Mouse (Mus musculus) liver, embryonic 14.5 days (tissue): ENCODE data around the gene Tom1l2. TPM values are rescaled to one million over a fixed set of nuclear protein-coding genes. Genes with fewer than 3 reads are reported as not detected.

Experiments used
- ATAC-seq: fragments of 200-750 bp; cut with Nextera tagmentation; 2 replicates; pipeline ENCODE4 v1.8.0; 2017; ENCODE audit warnings: moderate number of reproducible peaks, mild to moderate bottlenecking, moderate library complexity; ENCODE audit not compliant: insufficient read depth
- DNase-seq, 3 experiments: peaks; one replicate each; pipeline ENCODE4 v3.0.0-alpha.2; 2012 to 2013; ENCODE audit warnings: low read depth in 3 of 3, low spot score in 3 of 3
- H3K27ac ChIP-seq: fragments of 300-500 bp; sonication (generic); 2 replicates; pipeline ENCODE4 v1.5.1; 2014; ENCODE audit warnings: moderate library complexity, mild to moderate bottlenecking, control low read depth, inconsistent platforms
- H3K27me3 ChIP-seq: fragments of 300-500 bp; sonication (generic); 2 replicates; pipeline ENCODE4 v1.6.1; 2014; ENCODE audit warnings: mild to moderate bottlenecking, low read length, moderate library complexity; ENCODE audit not compliant: control insufficient read depth, insufficient read depth
- H3K36me3 ChIP-seq: fragments of 300-500 bp; sonication (generic); replicated peaks from 2 replicates; pipeline ENCODE4 v1.6.1; 2014; ENCODE audit warnings: low read depth; ENCODE audit not compliant: control insufficient read depth, insufficient read depth
- H3K4me1 ChIP-seq, 2 experiments: fragments of 200-500 bp in 1 of 2; fragments of 300-500 bp in 1 of 2; sonication (generic) in 1 of 2; replicated peaks; 2 replicates each; pipeline ENCODE4 v1.6.1; 2012 to 2014; ENCODE audit warnings: antibody characterized with exemption in 1 of 2, inconsistent platforms in 1 of 2, low read length in 1 of 2; ENCODE audit not compliant: control insufficient read depth in 2 of 2, insufficient read depth in 2 of 2
- H3K4me2 ChIP-seq: fragments of 300-500 bp; sonication (generic); 2 replicates; pipeline ENCODE4 v1.6.1; 2014; ENCODE audit warnings: low read depth, mild to moderate bottlenecking, control low read depth, moderate library complexity
- H3K4me3 ChIP-seq, 2 experiments: fragments of 200-500 bp in 1 of 2; fragments of 300-500 bp in 1 of 2; sonication (generic) in 1 of 2; 2 replicates each; pipeline ENCODE4 v1.5.1; 2012 to 2014; ENCODE audit warnings: low read depth in 2 of 2, low read length in 2 of 2, mild to moderate bottlenecking in 2 of 2, control low read depth in 1 of 2, inconsistent platforms in 1 of 2, moderate library complexity in 1 of 2; ENCODE audit not compliant: insufficient read depth in 1 of 2
- H3K9ac ChIP-seq: fragments of 300-500 bp; sonication (generic); replicated peaks from 2 replicates; pipeline ENCODE4 v1.6.1; 2014; ENCODE audit warnings: mild to moderate bottlenecking, control low read depth, moderate library complexity
- H3K9me3 ChIP-seq: fragments of 300-500 bp; sonication (generic); 2 replicates; pipeline ENCODE4 v1.6.1; 2016; ENCODE audit warnings: low read length, mixed read lengths; ENCODE audit not compliant: control insufficient read depth
- CTCF ChIP-seq: IDR thresholded peaks from 2 replicates; pipeline ENCODE4 v1.5.1; 2016; ENCODE audit warnings: antibody characterized with exemption, low read depth, control low read depth
- EP300 ChIP-seq: IDR thresholded peaks from 2 replicates; pipeline ENCODE4 v1.6.1; 2016; ENCODE audit warnings: antibody characterized with exemption, low read depth
- WGBS: fragments of 180-500 bp; shearing (Covaris S2); extraction: QIAGEN DNeasy Blood & Tissue Kit; methylation state at CpG from one replicate; pipeline ENCODE4 v1.1.7; 2014; ENCODE audit not compliant: insufficient replicate concordance; 5-methylcytosine and 5-hydroxymethylcytosine counted together
- polyA plus RNA-seq, 2 experiments: library from polyadenylated mRNA; depleted of rRNA in 1 of 2; stranded (reverse) in 1 of 2; unstranded in 1 of 2; fragments of >200 nt; fragmentation: Nextera tagmentation in 1 of 2; extraction: Ambion mirVana in 1 of 2; gene quantifications; 2 replicates each; pipeline versions ENCODE4 v1.2.1 to v1.2.3; 2012 to 2014

The Tom1l2 gene
- polyA plus RNA-seq, 2 experiments = 2.4 to 4.9 TPM

DNA sequence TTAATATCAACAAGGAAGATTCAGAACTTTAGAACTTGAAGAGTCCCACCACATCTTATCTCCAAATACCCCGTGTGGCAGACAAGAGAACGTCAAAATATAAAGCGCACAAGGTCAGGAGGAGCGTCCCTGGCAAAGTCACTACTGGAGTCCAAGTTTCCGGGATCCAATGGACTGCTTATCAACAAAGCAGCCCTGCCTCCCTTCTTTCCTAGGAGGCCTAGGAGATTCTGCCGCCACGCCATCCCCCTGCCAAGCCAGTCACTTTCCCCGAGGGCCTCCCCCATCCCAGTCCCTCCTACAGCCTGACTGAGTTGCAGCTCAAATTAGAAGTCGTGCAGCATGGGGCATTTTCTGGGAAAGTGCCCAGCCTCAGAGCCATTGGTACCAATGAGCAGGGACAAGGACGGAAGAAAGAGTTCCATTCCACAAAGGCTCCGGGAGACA lies 757 bp downstream of the Tom1l2 start:
- peaks cover 3 to 25% of the 10 kb centered on the region in 2 experiments for H3K4me1 ChIP-seq
- H3K9ac ChIP-seq = peak overlapping the region; percentile 81
- H3K36me3 ChIP-seq = no peaks in the 10 kb centered on the region
- peak overlapping the region; percentile 92 for H3K4me2 ChIP-seq
- H3K4me3 ChIP-seq = peak overlapping the region; percentile 60 to 78
- WGBS = 20% methylated on average over 11 of the region's 11 CpGs
- no peaks in the 10 kb centered on the region for H3K27me3 ChIP-seq
- peak overlapping the region; percentile 54 for H3K27ac ChIP-seq
- no peak for TF ChIP-seq CTCF
- no peak for TF ChIP-seq EP300
- DNase-seq (no peak), ATAC-seq (no peak)
- no peaks in the 10 kb centered on the region for H3K9me3 ChIP-seq

DNA sequence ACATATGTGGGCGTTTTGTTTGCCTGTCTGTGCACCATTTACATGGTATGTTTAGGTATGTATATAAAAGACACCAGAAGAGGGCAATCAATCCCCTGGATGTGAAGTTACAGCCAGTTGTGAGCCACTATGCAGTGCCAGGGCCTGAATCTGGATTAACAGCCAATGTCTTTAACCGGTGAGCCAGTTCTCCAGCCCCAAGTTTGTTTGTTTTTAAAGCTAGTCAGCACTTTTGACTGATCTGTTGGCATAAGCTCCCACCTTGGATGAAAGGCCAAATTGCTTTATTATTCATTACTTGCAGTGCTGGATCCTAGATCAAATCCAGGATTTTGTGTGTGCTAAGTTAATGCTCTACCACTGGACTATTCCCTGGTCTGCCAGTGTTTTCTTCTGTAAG lies 1.3 kb downstream of the Tom1l2 start:
- H3K4me1 ChIP-seq = peaks cover 3 to 26% of the 10 kb centered on the region in 2 experiments
- 59% methylated on average over 2 of the region's 2 CpGs for WGBS

DNA sequence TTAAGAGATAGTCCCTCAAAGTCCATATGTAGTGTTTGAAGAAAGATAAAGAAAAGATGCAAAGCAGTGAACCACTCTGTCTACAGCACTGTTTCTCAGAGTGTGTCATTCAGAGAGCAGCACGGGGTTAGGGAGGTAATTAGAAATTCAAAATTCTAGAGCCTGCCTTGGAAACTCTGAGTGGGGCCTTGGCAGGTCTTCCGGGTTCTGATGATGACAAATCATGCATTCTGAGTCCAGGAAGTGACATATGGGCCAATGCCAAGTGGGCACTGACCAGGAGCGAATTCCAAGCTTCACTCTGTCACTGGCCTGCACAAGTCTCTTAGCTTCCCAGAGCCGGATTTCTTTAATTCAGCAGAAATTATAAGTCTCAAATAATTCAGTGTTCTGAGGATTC lies 6.2 kb downstream of the Tom1l2 start:
- H3K36me3 ChIP-seq = no peaks in the 10 kb centered on the region
- no peaks in the 10 kb centered on the region for H3K9me3 ChIP-seq
- H3K4me1 ChIP-seq = peaks cover 4 to 18% of the 10 kb centered on the region in 2 experiments
- H3K4me3 ChIP-seq = no peak overlapping the region
- TF ChIP-seq CTCF (no peak), EP300 (no peak)
- no peak overlapping the region for H3K27ac ChIP-seq
- WGBS = 63% methylated on average over 4 of the region's 4 CpGs
- DNase-seq (no peak), ATAC-seq (no peak)
- no peak overlapping the region for H3K9ac ChIP-seq
- no peaks in the 10 kb centered on the region for H3K27me3 ChIP-seq
- H3K4me2 ChIP-seq = no peak overlapping the region

More for the DNA sequence above, 1.3 kb downstream of the Tom1l2 start:
- peak overlapping the region; percentile 60 to 78; a peak in 3 of 4 replicates for H3K4me3 ChIP-seq
- no peaks in the 10 kb centered on the region for H3K36me3 ChIP-seq
- H3K9me3 ChIP-seq = no peaks in the 10 kb centered on the region
- TF ChIP-seq CTCF (peak; percentile 34; the same call in 1 of the 2 replicates), EP300 (no peak)
- DNase-seq = no peak
- H3K27ac ChIP-seq = no peak overlapping the region
- peak overlapping the region; percentile 92 for H3K4me2 ChIP-seq
- H3K9ac ChIP-seq = peak overlapping the region; percentile 2; the same call in 1 of the 2 replicates
- ATAC-seq = no peak
- H3K27me3 ChIP-seq = no peaks in the 10 kb centered on the region

DNA sequence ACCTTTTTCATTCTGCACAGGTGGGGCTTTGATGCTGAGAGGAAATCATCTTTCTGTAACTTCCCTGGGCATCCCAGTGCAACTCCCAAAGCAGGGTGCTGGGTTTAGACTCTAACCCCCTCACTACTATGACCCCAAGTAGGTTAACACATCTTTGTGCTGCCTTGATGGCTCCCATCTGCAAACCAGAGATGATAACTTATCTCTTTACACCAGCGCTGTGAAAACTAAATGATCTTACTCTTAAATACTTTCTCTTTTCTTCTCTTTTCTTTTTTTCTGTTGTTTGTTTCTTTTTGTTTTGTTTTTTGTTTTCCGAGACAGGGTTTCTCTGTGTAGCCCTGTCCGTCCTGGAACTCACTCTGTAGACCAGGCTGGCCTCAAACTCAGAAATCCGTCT lies 6.8 kb downstream of the Tom1l2 start:
- TF ChIP-seq CTCF = no peak
- H3K9me3 ChIP-seq = no peaks in the 10 kb centered on the region
- no peak overlapping the region; the same call in 1 of the 2 replicates for H3K9ac ChIP-seq
- no peak overlapping the region for H3K4me3 ChIP-seq
- H3K4me1 ChIP-seq = peaks cover 4 to 14% of the 10 kb centered on the region in 2 experiments
- H3K4me2 ChIP-seq = no peak overlapping the region
- ATAC-seq = no peak
- no peak for DNase-seq
- no peaks in the 10 kb centered on the region for H3K36me3 ChIP-seq
- WGBS = 40% methylated on average over 4 of the region's 4 CpGs
- no peak overlapping the region for H3K27ac ChIP-seq
- no peaks in the 10 kb centered on the region for H3K27me3 ChIP-seq

DNA sequence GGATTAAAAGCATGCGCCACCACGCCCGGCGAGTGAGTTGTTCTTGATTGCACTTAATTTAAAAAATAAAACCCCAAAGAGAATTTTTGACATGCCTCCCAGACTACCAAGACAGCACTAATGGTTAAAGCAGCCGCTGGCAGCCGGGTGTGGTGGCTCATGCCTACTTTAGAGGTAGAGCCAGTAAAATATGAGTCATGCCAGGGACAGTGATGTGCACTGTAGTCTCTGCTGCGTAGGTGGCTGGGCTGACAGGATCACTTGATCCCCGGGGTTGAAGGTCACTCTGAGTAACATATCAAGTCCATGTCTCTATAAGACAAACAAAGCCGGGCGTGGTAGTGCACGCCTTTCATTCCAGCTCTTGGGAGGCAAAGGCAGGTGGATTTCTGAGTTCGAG lies 13.3 kb downstream of the Tom1l2 start:
- no peaks in the 10 kb centered on the region for H3K27me3 ChIP-seq
- no peak for ATAC-seq
- no peak overlapping the region for H3K4me2 ChIP-seq
- no peak overlapping the region for H3K4me3 ChIP-seq
- 77% methylated on average over 12 of the region's 12 CpGs for WGBS
- no peak for DNase-seq
- H3K9me3 ChIP-seq = no peaks in the 10 kb centered on the region
- no peak overlapping the region for H3K9ac ChIP-seq
- H3K36me3 ChIP-seq = no peaks in the 10 kb centered on the region
- no peaks in the 10 kb centered on the region for H3K4me1 ChIP-seq
- no peak overlapping the region for H3K27ac ChIP-seq
- TF ChIP-seq EP300 = no peak
- TF ChIP-seq CTCF = no peak
